10 mouse cellular contexts compared by ENCODE assay signal in the genomic region with DNA sequence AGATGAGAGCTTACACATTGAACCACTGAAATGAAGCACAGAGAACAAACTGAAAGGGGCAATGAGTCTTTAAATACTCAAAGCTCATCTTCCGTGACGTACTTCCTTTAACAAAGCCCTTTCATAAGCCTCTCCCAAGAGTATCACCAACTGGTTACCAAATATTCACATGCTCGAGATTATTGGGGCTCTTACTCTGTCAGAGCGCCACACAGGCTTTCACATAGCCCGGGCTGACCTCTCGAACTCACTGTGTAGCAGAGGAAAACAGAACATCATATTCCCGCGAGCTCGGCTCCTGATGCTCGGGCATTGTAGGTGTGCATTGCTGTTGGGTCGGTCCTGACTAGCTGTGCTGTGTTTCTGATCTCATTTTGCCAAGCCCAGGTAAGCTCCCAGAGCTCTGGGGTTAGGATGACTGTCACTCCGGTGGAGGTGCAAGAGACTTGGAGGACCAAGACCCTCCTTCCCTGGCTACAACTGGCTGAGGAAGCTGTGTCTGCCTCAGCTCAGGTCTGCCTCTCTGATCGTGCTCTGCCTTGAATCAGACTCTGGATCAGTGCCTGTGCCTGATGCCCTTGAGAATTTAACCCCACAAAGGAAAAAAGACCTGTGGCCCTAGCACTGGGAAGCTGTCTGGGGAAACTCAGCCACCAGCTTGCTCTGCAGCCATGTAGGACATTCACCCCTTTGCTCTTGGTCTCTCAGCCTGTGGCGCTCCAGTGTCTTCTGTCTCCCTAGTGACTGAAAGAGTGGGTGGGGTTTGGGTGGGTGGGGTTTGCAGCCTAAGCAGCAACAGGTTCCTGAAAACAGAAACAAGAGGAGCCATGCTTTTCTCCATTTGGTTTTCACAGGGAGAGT. TPM values are rescaled to one million over a fixed set of nuclear protein-coding genes. Genes with fewer than 3 reads are reported as not detected.
DNase-seq lines count a peak whose midpoint lies in the region; ATAC-seq lines count a peak whose summit lies in the region.
"Had no signal": no experiment of that assay in that cellular context is flagged by ENCODE, and none has a peak within 500 bp of the region (broad histone marks: within the 10 kb centered on the region; RNA-seq: fewer than 3 reads in every experiment).

No protein-coding gene starts in this region.

- H3K27ac ChIP-seq in kidney, embryonic 16.5 days (ENCODE audit: low read length) = peak overlapping the region; percentile 62
- H3K27ac ChIP-seq in intestine, embryonic 15.5 days = 0 out of 2 replicates have a peak overlapping the region, but pooled peaks have one; percentile 32
- no peak overlapping the region for H3K27ac ChIP-seq in forebrain, embryonic 12.5 days

- H3K27me3 ChIP-seq in kidney, embryonic 16.5 days (ENCODE audit: insufficient read depth, low read length) = no peaks in the 10 kb centered on the region
- H3K27me3 ChIP-seq in intestine, embryonic 15.5 days (replicated peaks) = no peaks in the 10 kb centered on the region
- no peaks in the 10 kb centered on the region for H3K27me3 ChIP-seq in forebrain, embryonic 12.5 days

- no peak overlapping the region for H3K4me3 ChIP-seq in kidney, embryonic 16.5 days (ENCODE audit: low read length)
- no peak overlapping the region for H3K4me3 ChIP-seq in intestine, embryonic 15.5 days (replicated peaks)
- H3K4me3 ChIP-seq in forebrain, embryonic 12.5 days (replicated peaks) = no peak overlapping the region

- H3K4me2 ChIP-seq in kidney, embryonic 16.5 days (replicated peaks; ENCODE audit: low read depth, low read length) = 0 out of 2 replicates have a peak overlapping the region, but pooled peaks have one; percentile 6
- H3K4me2 ChIP-seq in intestine, embryonic 15.5 days (replicated peaks) = no peak overlapping the region
- no peak overlapping the region for H3K4me2 ChIP-seq in forebrain, embryonic 12.5 days

- peaks cover 2% of the 10 kb centered on the region; the same call in 1 of the 2 replicates for H3K9me3 ChIP-seq in kidney, embryonic 16.5 days (ENCODE audit: low read length)
- no peaks in the 10 kb centered on the region for H3K9me3 ChIP-seq in intestine, embryonic 15.5 days
- no peaks in the 10 kb centered on the region for H3K9me3 ChIP-seq in forebrain, embryonic 12.5 days

- peak; percentile 55; the same call in 1 of the 2 replicates for ATAC-seq in kidney, embryonic 16.5 days (ENCODE audit: low FRiP score, low TSS enrichment)
- peak; percentile 33; the same call in 1 of the 2 replicates for ATAC-seq in intestine, embryonic 15.5 days
- ATAC-seq in forebrain, embryonic 12.5 days (ENCODE audit: low FRiP score) = no peak

- no peak for DNase-seq in kidney, postnatal 10 days
- DNase-seq in Muller cell, postnatal 12 days (ENCODE audit: inconsistent ontology term) = peak; percentile 78
- peak; percentile 66 for DNase-seq in retina, postnatal 1 day
- DNase-seq in cerebellum, postnatal 10 days = no peak
- no peak for DNase-seq in urinary bladder, postnatal 14 days (ENCODE audit: low spot score)
- DNase-seq: gastrocnemius, postnatal 25 days; right cerebral cortex, postnatal 25 days had no signal

- peaks cover 35% of the 10 kb centered on the region for H3K4me1 ChIP-seq in kidney, embryonic 16.5 days (ENCODE audit: insufficient read depth, low read length)
- H3K4me1 ChIP-seq in intestine, embryonic 15.5 days (replicated peaks) = peaks cover 23% of the 10 kb centered on the region
- peaks cover 6% of the 10 kb centered on the region; the same call in 1 of the 2 replicates for H3K4me1 ChIP-seq in forebrain, embryonic 12.5 days

- H3K9ac ChIP-seq in kidney, embryonic 16.5 days (replicated peaks; ENCODE audit: low read length) = 0 out of 2 replicates have a peak overlapping the region, but pooled peaks have one; percentile 18
- no peak overlapping the region; the same call in 1 of the 2 replicates for H3K9ac ChIP-seq in intestine, embryonic 15.5 days
- H3K9ac ChIP-seq in forebrain, embryonic 12.5 days = no peak overlapping the region

- WGBS in kidney, embryonic 16.5 days = 50% methylated on average over 14 of the region's 14 CpGs
- WGBS in intestine, embryonic 15.5 days = 62% methylated on average over 14 of the region's 14 CpGs
- 73% methylated on average over 14 of the region's 14 CpGs for WGBS in forebrain, embryonic 12.5 days

- no peaks in the 10 kb centered on the region for H3K36me3 ChIP-seq in kidney, embryonic 16.5 days (ENCODE audit: insufficient read depth, low read length)
- no peaks in the 10 kb centered on the region for H3K36me3 ChIP-seq in intestine, embryonic 15.5 days
- H3K36me3 ChIP-seq in forebrain, embryonic 12.5 days (replicated peaks) = no peaks in the 10 kb centered on the region

RNA-seq across cellular contexts. Expression of a gene that starts 22.5 kb away (rescaled TPM):
- polyA plus RNA-seq in kidney, embryonic 16.5 days (2015; fragmentation: Nextera tagmentation; extraction: Ambion mirVana) = 4.4 and 5.6 TPM in 2 replicates
- 11.0 and 13.9 TPM in 2 replicates for polyA plus RNA-seq in intestine, embryonic 15.5 days (2015; fragmentation: Nextera tagmentation; extraction: Ambion mirVana)
- polyA plus RNA-seq in forebrain, embryonic 12.5 days (2016; fragmentation: Nextera tagmentation; extraction: Ambion mirVana) = 0.63 and 1.6 TPM in 2 replicates

RNA-seq across cellular contexts. Expression of a gene that starts 36.1 kb away (rescaled TPM):
- polyA plus RNA-seq in kidney, embryonic 16.5 days (2015; fragmentation: Nextera tagmentation; extraction: Ambion mirVana) = 0.72 and 0.95 TPM in 2 replicates
- polyA plus RNA-seq in intestine, embryonic 15.5 days (2015; fragmentation: Nextera tagmentation; extraction: Ambion mirVana) = 0.97 and 1.2 TPM in 2 replicates
- 0.94 and 0.96 TPM in 2 replicates for polyA plus RNA-seq in forebrain, embryonic 12.5 days (2016; fragmentation: Nextera tagmentation; extraction: Ambion mirVana)

RNA-seq across cellular contexts. Expression of a gene that starts 37.0 kb away (rescaled TPM):
- polyA plus RNA-seq in kidney, embryonic 16.5 days (2015; fragmentation: Nextera tagmentation; extraction: Ambion mirVana) = 34.0 and 40.7 TPM in 2 replicates
- 33.3 and 37.5 TPM in 2 replicates for polyA plus RNA-seq in intestine, embryonic 15.5 days (2015; fragmentation: Nextera tagmentation; extraction: Ambion mirVana)
- 54.9 and 61.8 TPM in 2 replicates for polyA plus RNA-seq in forebrain, embryonic 12.5 days (2016; fragmentation: Nextera tagmentation; extraction: Ambion mirVana)

RNA-seq across cellular contexts. Expression of a gene that starts 56.1 kb away (rescaled TPM):
- polyA plus RNA-seq in kidney, embryonic 16.5 days (2015; fragmentation: Nextera tagmentation; extraction: Ambion mirVana) = 221 and 224 TPM in 2 replicates
- polyA plus RNA-seq in intestine, embryonic 15.5 days (2015; fragmentation: Nextera tagmentation; extraction: Ambion mirVana) = 198 and 201 TPM in 2 replicates
- 189 and 194 TPM in 2 replicates for polyA plus RNA-seq in forebrain, embryonic 12.5 days (2016; fragmentation: Nextera tagmentation; extraction: Ambion mirVana)

RNA-seq across cellular contexts. Expression of a gene that starts 59.0 kb away (rescaled TPM):
- polyA plus RNA-seq in kidney, embryonic 16.5 days (2015; fragmentation: Nextera tagmentation; extraction: Ambion mirVana) = 0.53 TPM in 1 of 2 replicates, not detected in the other
- polyA plus RNA-seq in intestine, embryonic 15.5 days (2015; fragmentation: Nextera tagmentation; extraction: Ambion mirVana) = 103 and 125 TPM in 2 replicates
- polyA plus RNA-seq in forebrain, embryonic 12.5 days (2016; fragmentation: Nextera tagmentation; extraction: Ambion mirVana) = 0.92 and 1.2 TPM in 2 replicates

Comparison
In these comparisons a context has a peak if more than half of its experiments do, and no peak if none do; other contexts are left out.
1. DNase-seq: peak in Muller cell, postnatal 12 days (single experiment) and retina, postnatal 1 day (single experiment); none in kidney, postnatal 10 days (single experiment), cerebellum, postnatal 10 days (0 of 2) and urinary bladder, postnatal 14 days (single experiment).